Mouse (Mus musculus) limb, embryonic 11.5 days (tissue): ENCODE data around the gene Gtf3c5. TPM values are rescaled to one million over a fixed set of nuclear protein-coding genes. Genes with fewer than 3 reads are reported as not detected.

Source experiments
- ATAC-seq: fragments of 200-750 bp; cut with Nextera tagmentation; 2 replicates; pipeline ENCODE4 v1.8.0; 2017; ENCODE audit warnings: low read depth; ENCODE audit not compliant: insufficient number of reproducible peaks, low FRiP score, low TSS enrichment
- DNase-seq: peaks from one replicate; pipeline ENCODE4 v3.0.0-alpha.2; 2015; ENCODE audit warnings: low spot score
- H3K27ac ChIP-seq: fragments of 300-500 bp; sonication (generic); replicated peaks from 2 replicates; pipeline ENCODE4 v1.5.1; 2014; ENCODE audit warnings: low read depth, mild to moderate bottlenecking, low read length
- H3K27me3 ChIP-seq: fragments of 300-500 bp; sonication (generic); 2 replicates; pipeline ENCODE4 v1.6.1; 2014; ENCODE audit warnings: mild to moderate bottlenecking, low read length, mixed read lengths; ENCODE audit not compliant: control insufficient read depth, insufficient read depth
- H3K36me3 ChIP-seq: fragments of 300-500 bp; sonication (generic); 2 replicates; pipeline ENCODE4 v1.6.1; 2014; ENCODE audit warnings: mild to moderate bottlenecking, low read length, moderate library complexity, mixed read lengths; ENCODE audit not compliant: control insufficient read depth, insufficient read depth
- H3K4me1 ChIP-seq: fragments of 300-500 bp; sonication (generic); 2 replicates; pipeline ENCODE4 v1.6.1; 2014; ENCODE audit warnings: low read length, mixed read lengths; ENCODE audit not compliant: control insufficient read depth, insufficient read depth
- H3K4me2 ChIP-seq: fragments of 300-500 bp; sonication (generic); 2 replicates; pipeline ENCODE4 v1.6.1; 2014; ENCODE audit warnings: low read depth, mild to moderate bottlenecking, moderate library complexity; ENCODE audit not compliant: severe bottlenecking
- H3K4me3 ChIP-seq: fragments of 300-500 bp; sonication (generic); 2 replicates; pipeline ENCODE4 v1.5.1; 2014; ENCODE audit warnings: low read depth, low read length
- H3K9ac ChIP-seq: fragments of 300-500 bp; sonication (generic); 2 replicates; pipeline ENCODE4 v1.6.1; 2014; ENCODE audit warnings: mild to moderate bottlenecking, low read length
- H3K9me3 ChIP-seq: fragments of 300-500 bp; sonication (generic); 2 replicates; pipeline ENCODE4 v1.6.1; 2016; ENCODE audit warnings: low read length; ENCODE audit not compliant: control insufficient read depth
- WGBS: fragments of 180-500 bp; shearing (Covaris S2); extraction: QIAGEN DNeasy Blood & Tissue Kit; methylation state at CpG from one replicate; pipeline ENCODE4 v1.1.7; 2014; 5-methylcytosine and 5-hydroxymethylcytosine counted together
- polyA plus RNA-seq: library from polyadenylated mRNA; unstranded; fragments of >200 nt; fragmentation: Nextera tagmentation; extraction: Ambion mirVana; gene quantifications from 2 replicates; pipeline ENCODE4 v1.2.1, GENCODE M21; 2014

The Gtf3c5 gene
- polyA plus RNA-seq, 1 experiment from 2014 or later, result 48.6 TPM

- WGBS, result 56% methylated on average over 1 of the region's 1 CpGs
- peaks cover 50% of the 10 kb centered on the region for H3K4me1 ChIP-seq
- H3K27me3 ChIP-seq, result no peaks in the 10 kb centered on the region
- no peak overlapping the region for H3K9ac ChIP-seq
- H3K9me3 ChIP-seq, result no peaks in the 10 kb centered on the region
- DNase-seq, result no peak
- no peak for ATAC-seq
- no peak overlapping the region for H3K4me2 ChIP-seq
- peak overlapping the region; percentile 79 for H3K27ac ChIP-seq
- no peak overlapping the region for H3K4me3 ChIP-seq
- peaks cover 12% of the 10 kb centered on the region; the same call in 1 of the 2 replicates for H3K36me3 ChIP-seq
Observed at GRCm38 (mm10) chr2:28538817-28539128, 44.8 kb downstream of the Gtf3c5 start.

- Histone ChIP-seq H3K36me3 (peaks cover 9% of the 10 kb centered on the region; the same call in 1 of the 2 replicates), H3K27ac (peak overlapping the region; percentile 79), H3K9me3 (no peaks in the 10 kb centered on the region), H3K4me3 (no peak overlapping the region), H3K4me1 (peaks cover 55% of the 10 kb centered on the region), H3K27me3 (no peaks in the 10 kb centered on the region), H3K4me2 (no peak overlapping the region), H3K9ac (no peak overlapping the region)
- 79% methylated on average over 8 of the region's 8 CpGs for WGBS
- ATAC-seq (no peak), DNase-seq (no peak)
Observed at GRCm38 (mm10) chr2:28537995-28538816, 45.3 kb downstream of the Gtf3c5 start.

- Histone ChIP-seq H3K9me3 (no peaks in the 10 kb centered on the region), H3K36me3 (peaks cover 7% of the 10 kb centered on the region; the same call in 1 of the 2 replicates), H3K4me1 (peaks cover 60% of the 10 kb centered on the region), H3K27ac (no peak overlapping the region), H3K27me3 (no peaks in the 10 kb centered on the region), H3K4me2 (no peak overlapping the region), H3K9ac (no peak overlapping the region), H3K4me3 (no peak overlapping the region)
- 51% methylated on average over 4 of the region's 4 CpGs for WGBS
- DNase-seq, result no peak
- no peak for ATAC-seq
Observed at GRCm38 (mm10) chr2:28537634-28537920, 46.0 kb downstream of the Gtf3c5 start.

GRCm38 (mm10) chr2:28536766-28537633, 46.6 kb downstream of the Gtf3c5 start:
- DNase-seq, result no peak
- peaks cover 5% of the 10 kb centered on the region; the same call in 1 of the 2 replicates for H3K36me3 ChIP-seq
- no peak overlapping the region for H3K4me2 ChIP-seq
- H3K27ac ChIP-seq, result no peak overlapping the region
- H3K9ac ChIP-seq, result no peak overlapping the region
- H3K4me1 ChIP-seq, result peaks cover 60% of the 10 kb centered on the region
- H3K4me3 ChIP-seq, result no peak overlapping the region
- ATAC-seq, result no peak
- H3K9me3 ChIP-seq, result no peaks in the 10 kb centered on the region
- no peaks in the 10 kb centered on the region for H3K27me3 ChIP-seq
- WGBS, result 82% methylated on average over 11 of the region's 11 CpGs

GRCm38 (mm10) chr2:28536166-28536565, 47.4 kb downstream of the Gtf3c5 start:
- peaks cover 2% of the 10 kb centered on the region; the same call in 1 of the 2 replicates for H3K36me3 ChIP-seq
- H3K4me3 ChIP-seq, result no peak overlapping the region
- H3K4me1 ChIP-seq, result peaks cover 60% of the 10 kb centered on the region
- no peak for DNase-seq
- no peaks in the 10 kb centered on the region for H3K9me3 ChIP-seq
- no peak overlapping the region for H3K9ac ChIP-seq
- H3K4me2 ChIP-seq, result no peak overlapping the region
- no peak for ATAC-seq
- peak overlapping the region; percentile 85 for H3K27ac ChIP-seq
- no peaks in the 10 kb centered on the region for H3K27me3 ChIP-seq
- 47% methylated on average over 4 of the region's 4 CpGs for WGBS

GRCm38 (mm10) chr2:28535650-28536049, 47.9 kb downstream of the Gtf3c5 start:
- H3K9me3 ChIP-seq, result no peaks in the 10 kb centered on the region
- no peaks in the 10 kb centered on the region for H3K27me3 ChIP-seq
- H3K36me3 ChIP-seq, result peaks cover 2% of the 10 kb centered on the region; the same call in 1 of the 2 replicates
- DNase-seq, result peak; percentile 38
- H3K4me1 ChIP-seq, result peaks cover 58% of the 10 kb centered on the region
- peak overlapping the region; percentile 47; the same call in 1 of the 2 replicates for H3K9ac ChIP-seq
- 14% methylated on average over 7 of the region's 7 CpGs for WGBS
- H3K4me2 ChIP-seq, result peak overlapping the region; percentile 83; the same call in 1 of the 2 replicates
- H3K4me3 ChIP-seq, result no peak overlapping the region
- H3K27ac ChIP-seq, result peak overlapping the region; percentile 85
- ATAC-seq, result no peak

GRCm38 (mm10) chr2:28535263-28535540, 48.3 kb downstream of the Gtf3c5 start:
- H3K4me1 ChIP-seq, result peaks cover 59% of the 10 kb centered on the region
- H3K4me3 ChIP-seq, result no peak overlapping the region; the same call in 1 of the 2 replicates
- H3K36me3 ChIP-seq, result no peaks in the 10 kb centered on the region
- H3K27me3 ChIP-seq, result no peaks in the 10 kb centered on the region
- H3K9ac ChIP-seq, result peak overlapping the region; percentile 47; the same call in 1 of the 2 replicates
- H3K9me3 ChIP-seq, result no peaks in the 10 kb centered on the region
- peak overlapping the region; percentile 85 for H3K27ac ChIP-seq
- WGBS, result 4% methylated on average over 4 of the region's 4 CpGs
- H3K4me2 ChIP-seq, result peak overlapping the region; percentile 83; the same call in 1 of the 2 replicates
- DNase-seq (peak; percentile 61), ATAC-seq (no peak)

GRCm38 (mm10) chr2:28534436-28535262, 48.9 kb downstream of the Gtf3c5 start:
- 5% methylated on average over 11 of the region's 11 CpGs for WGBS
- peak; percentile 72 for DNase-seq
- ATAC-seq, result 0 out of 2 replicates have a peak, but pooled peaks have one; percentile 18
- Histone ChIP-seq H3K4me2 (peak overlapping the region; percentile 83), H3K27ac (peak overlapping the region; percentile 85), H3K4me3 (peak overlapping the region; percentile 59), H3K4me1 (peaks cover 63% of the 10 kb centered on the region), H3K27me3 (no peaks in the 10 kb centered on the region), H3K9ac (peak overlapping the region; percentile 52), H3K36me3 (no peaks in the 10 kb centered on the region), H3K9me3 (no peaks in the 10 kb centered on the region)
